ENCODE assay signal across 8 mouse cellular contexts in genomic region chr17:26525316-26525715, GRCm38 (mm10). TPM values are rescaled to one million over a fixed set of nuclear protein-coding genes. Genes with fewer than 3 reads are reported as not detected.
DNase-seq lines count a peak whose midpoint lies in the region.

No protein-coding gene starts in this region.

- peak; percentile 59 for DNase-seq in kidney, adult 11 months
- DNase-seq in kidney, postnatal 4 days: no peak
- DNase-seq in thymus, postnatal 4 days: peak; percentile 2
- no peak for DNase-seq in thymus, adult 18-20 months
- peak; percentile 80 for DNase-seq in gastrocnemius, adult 18-20 months (ENCODE audit: low spot score)
- peak; percentile 12 to 42 for DNase-seq in lung, postnatal 4 days
- no peak for DNase-seq in embryo, embryonic 9.5 days (ENCODE audit: extremely low spot score)
- DNase-seq in thymus, postnatal 10 days (ENCODE audit: low spot score in 2 of 2): no peak

RNA-seq across cellular contexts. Expression of gene Ergic1, which starts 36.0 kb away (rescaled TPM):
- total RNA-seq in gastrocnemius, adult 18-20 months (2021): 10 to 100 TPM; 44.6 to 46.5 TPM

RNA-seq across cellular contexts. Expression of gene Dusp1, which starts 36.6 kb away (rescaled TPM):
- 100 to 1,000 TPM in 1 of 2 experiments, 10 to 100 TPM in 1; 66.1 to 117 TPM for total RNA-seq in gastrocnemius, adult 18-20 months (2021)

Comparison
In these comparisons a context has a peak if more than half of its experiments do, and no peak if none do; other contexts are left out.
1. DNase-seq: peak in kidney, adult 11 months (single experiment), thymus, postnatal 4 days (single experiment), gastrocnemius, adult 18-20 months (single experiment) and lung, postnatal 4 days (2 of 2); none in kidney, postnatal 4 days (0 of 2), thymus, adult 18-20 months (0 of 2), embryo, embryonic 9.5 days (single experiment) and thymus, postnatal 10 days (0 of 2).